Mouse (Mus musculus) olfactory bulb, adult 2 months (tissue): ENCODE results near the gene Bbs9.

ENCODE experiments used
- CTCF ChIP-seq: fragments of 200-500 bp; IDR thresholded peaks from 2 replicates; pipeline ENCODE4 v1.5.1; 2012; ENCODE audit warnings: low read depth, mild to moderate bottlenecking, low read length, moderate library complexity; ENCODE audit not compliant: insufficient read depth
- POLR2A ChIP-seq: fragments of 200-500 bp; IDR thresholded peaks from 2 replicates; pipeline ENCODE4 v1.6.1; 2012; ENCODE audit warnings: mild to moderate bottlenecking, low read depth, low read length, moderate library complexity; ENCODE audit not compliant: insufficient read depth

DNA sequence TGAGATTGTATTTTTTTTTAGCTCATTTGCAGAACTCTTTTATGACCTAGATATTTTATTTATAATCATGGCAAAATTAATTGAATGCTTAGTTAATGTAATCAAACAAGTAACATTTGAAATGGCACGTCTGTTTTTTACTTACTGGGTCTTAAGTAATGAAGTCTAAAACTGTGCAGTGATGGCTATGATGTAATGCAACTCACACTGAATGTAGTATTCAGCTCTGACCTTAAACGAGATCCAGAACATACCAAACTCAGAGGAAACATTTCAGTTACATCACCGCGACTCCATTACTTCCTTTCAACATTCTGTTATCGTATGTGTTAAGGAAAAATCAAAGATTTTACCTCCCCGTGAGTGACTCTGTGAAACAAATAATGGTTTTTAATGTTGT lies 262.4 kb downstream of the Bbs9 start:
- TF ChIP-seq CTCF (no peak), POLR2A (no peak)
